Mouse (Mus musculus) hematopoietic stem cell, adult 5-6 weeks (primary cell): ENCODE measurements around the gene Amfr. TPM values are rescaled to one million over a fixed set of nuclear protein-coding genes. Genes with fewer than 3 reads are reported as not detected.
A peak's percentile ranks its signal among the peaks of the same experiment; 100 is the strongest.

ENCODE experiments used
- ATAC-seq, 2 experiments: fragments of 125-278 bp in 1 of 2; replicated peaks in 1 of 2; 2 replicates each; pipeline ENCODE4 v1.8.0; 2016 to 2017; ENCODE audit warnings: inconsistent platforms in 2 of 2, mild to moderate bottlenecking in 2 of 2, moderate number of reproducible peaks in 2 of 2, low read depth in 1 of 2, moderate TSS enrichment in 1 of 2; ENCODE audit not compliant: low FRiP score in 2 of 2, poor library complexity in 2 of 2, severe bottlenecking in 2 of 2, insufficient read depth in 1 of 2, low TSS enrichment in 1 of 2
- total RNA-seq: library from RNA; stranded (forward); fragments of 172-1452, 232-1000 nt; gene quantifications from 2 replicates; pipeline ENCODE4 v1.2.3, GENCODE M21; 2017

The Amfr gene
- total RNA-seq: 106 and 135 TPM in 2 replicates

- peak; percentile 63 to 65 for ATAC-seq
Observed at GRCm38 (mm10) chr8:94012013-94012951, at the start of gene Amfr. TSS of gene Amfr (minus strand) at chr8:94012842.

- ATAC-seq: peak in 1 of 2 experiments; percentile 68; a peak in 1 of 4 replicates
Observed at GRCm38 (mm10) chr8:94057157-94057854, 44.7 kb upstream of the Amfr start.

GRCm38 (mm10) chr8:94052696-94053095 lies 40.1 kb upstream of the Amfr start:
- no peak for ATAC-seq

GRCm38 (mm10) chr8:94047845-94048244 lies 35.2 kb upstream of the Amfr start:
- ATAC-seq: no peak

GRCm38 (mm10) chr8:94037806-94038205 lies 25.2 kb upstream of the Amfr start:
- ATAC-seq: no peak

GRCm38 (mm10) chr8:94036944-94037524 lies 24.4 kb upstream of the Amfr start, which contains the start of the genes Nudt21 and Ogfod1:
TSS of gene Nudt21 (minus strand) at chr8:94037031.
TSS of gene Ogfod1 (plus strand) at chr8:94037198.
- ATAC-seq: peak; percentile 98 to 99

DNA sequence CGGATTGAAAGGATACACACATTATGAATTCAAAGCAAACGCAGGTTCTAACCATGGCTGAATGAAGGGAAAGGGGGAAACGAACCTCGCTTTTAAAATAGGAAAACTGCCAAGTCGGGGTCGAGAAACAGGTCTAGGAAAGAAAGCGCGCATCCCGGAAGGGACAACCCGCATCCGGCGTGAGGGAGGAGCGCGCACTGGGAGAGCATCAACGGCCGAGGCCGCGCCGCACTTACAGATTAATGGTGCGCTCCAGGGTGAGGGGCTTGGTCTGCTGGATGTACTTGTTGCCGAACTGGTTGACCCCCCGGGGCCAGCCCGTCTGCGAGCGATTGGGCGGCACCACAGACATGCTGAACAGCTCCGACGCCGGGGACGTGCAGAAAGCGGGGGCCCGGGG lies 23.9 kb upstream of the Amfr start:
- peak; percentile 10 to 55; a peak in 3 of 4 replicates for ATAC-seq

GRCm38 (mm10) chr8:94035200-94035599 lies 22.6 kb upstream of the Amfr start:
- ATAC-seq: no peak

- no peak for ATAC-seq
Observed at GRCm38 (mm10) chr8:94033601-94034000, 21.0 kb upstream of the Amfr start.

DNA sequence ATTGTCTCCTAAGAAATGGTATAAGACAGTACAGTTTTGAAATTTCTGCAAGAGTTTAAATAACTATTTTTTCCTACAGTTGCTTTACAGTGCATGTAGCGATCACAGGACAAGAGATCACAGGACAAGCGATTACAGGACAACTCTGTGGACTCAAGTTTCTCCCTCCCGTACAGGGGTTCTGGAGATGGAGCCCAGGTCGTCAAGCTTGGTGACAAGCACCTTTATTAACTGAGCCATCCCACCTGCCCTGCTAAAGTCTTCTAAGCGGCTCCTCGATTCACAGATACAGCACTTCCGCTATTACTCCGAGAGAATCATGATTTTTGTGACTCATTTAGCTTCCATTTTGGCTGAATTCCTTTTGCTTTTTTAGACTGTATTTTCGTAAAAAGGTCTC lies 17.1 kb upstream of the Amfr start:
- ATAC-seq: no peak

GRCm38 (mm10) chr8:94023916-94024315 lies 11.3 kb upstream of the Amfr start:
- no peak for ATAC-seq

DNA sequence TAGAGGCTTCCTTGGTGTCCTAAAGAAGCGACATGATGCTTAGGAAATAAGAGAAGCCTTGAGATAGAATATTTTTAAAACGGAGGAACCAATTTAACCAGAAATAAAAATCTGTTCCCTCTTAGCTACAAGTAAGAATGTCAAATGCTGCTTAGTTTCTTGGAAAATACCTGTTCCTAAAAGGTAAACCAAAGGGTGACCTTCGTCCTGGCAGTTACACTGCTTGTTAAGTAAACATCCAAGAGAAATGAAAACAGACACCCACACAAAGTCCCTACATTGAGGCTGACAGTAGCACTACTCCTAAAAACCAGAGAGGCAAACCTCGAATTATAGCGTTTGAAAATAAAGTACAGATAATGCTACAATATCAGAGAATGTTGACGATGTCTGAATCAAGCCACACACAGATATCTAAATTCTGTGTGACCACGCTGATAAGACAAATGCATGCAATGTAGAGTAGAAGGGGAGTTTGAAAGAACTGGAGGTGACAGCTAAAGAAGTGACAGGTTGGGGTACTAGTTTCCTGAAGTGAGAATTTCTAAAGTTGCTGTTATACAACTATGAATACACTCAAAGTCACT lies 477 bp upstream of the Amfr start:
- no peak for ATAC-seq

DNA sequence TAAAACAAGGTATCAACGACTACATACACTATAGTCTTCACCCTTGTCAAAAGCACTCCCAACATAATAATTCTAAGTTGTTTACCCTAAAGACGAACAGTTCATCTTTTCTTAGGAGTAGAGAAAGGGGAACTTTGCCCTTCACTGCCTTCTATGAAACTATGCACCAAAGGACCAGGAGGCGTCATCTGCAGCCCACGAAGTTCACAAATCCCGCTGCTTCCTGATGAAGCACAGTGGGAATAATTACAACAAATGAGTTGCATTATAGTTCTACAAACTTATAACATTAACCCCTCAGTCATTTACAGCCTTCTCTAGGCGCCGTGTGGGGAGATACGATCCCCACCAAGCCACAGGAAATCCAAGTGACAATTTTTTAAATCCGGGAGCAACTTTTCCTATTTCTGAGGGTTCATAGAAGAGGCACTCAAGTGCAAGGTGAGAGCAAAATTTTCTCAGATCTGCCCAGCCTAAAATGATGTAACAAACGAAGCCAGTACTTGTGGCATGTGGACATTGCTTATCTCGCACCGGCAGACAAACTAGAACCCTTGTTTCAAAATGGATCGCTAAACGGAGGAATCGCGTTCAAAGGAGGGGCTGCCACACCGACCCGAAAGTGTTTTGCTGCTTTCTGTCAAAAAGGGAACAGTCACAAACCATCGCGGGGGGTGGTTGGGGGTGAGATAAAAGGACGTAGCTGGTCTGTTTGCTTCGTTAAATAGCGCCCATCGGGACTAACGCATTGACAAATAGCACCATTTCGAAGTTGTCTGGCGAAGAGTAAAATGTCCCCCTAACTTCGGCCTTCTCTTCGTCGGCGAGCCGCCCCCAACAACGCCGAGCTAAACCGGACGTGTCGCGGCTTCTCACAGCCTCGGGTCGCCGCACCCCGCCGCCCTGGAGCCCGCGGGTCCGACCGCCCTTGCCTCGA lies 1.3 kb downstream of the Amfr start:
- peak in 1 of 2 experiments; percentile 20; a peak in 1 of 4 replicates for ATAC-seq

- no peak for ATAC-seq
Observed at GRCm38 (mm10) chr8:94010101-94010705, 2.4 kb downstream of the Amfr start.

- no peak for ATAC-seq
Observed at GRCm38 (mm10) chr8:94009243-94009845, 3.3 kb downstream of the Amfr start.

DNA sequence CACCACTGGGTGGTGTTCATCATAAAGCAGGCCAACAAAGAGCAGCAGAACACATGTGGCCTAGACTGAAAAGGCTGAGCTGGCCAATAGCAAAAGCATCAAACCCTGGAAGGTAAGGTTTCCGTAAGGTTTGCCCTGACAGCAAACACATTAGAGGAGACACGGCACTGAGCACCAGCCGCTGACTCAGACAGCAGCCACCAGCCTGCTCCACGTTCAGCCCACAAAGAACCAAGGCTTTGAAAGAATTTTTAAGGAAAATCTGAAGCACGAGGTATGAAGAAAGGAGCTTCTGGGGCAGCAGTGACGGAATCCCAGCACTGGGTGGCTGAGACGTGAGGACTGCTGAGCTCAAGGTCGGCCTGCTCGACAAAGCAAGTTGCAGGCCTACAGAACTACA lies 8.5 kb downstream of the Amfr start:
- ATAC-seq: no peak
